Mouse (Mus musculus) small intestine, adult 2 months (tissue): ENCODE results near the gene Camta1. TPM values are rescaled to one million over a fixed set of nuclear protein-coding genes. Genes with fewer than 3 reads are reported as not detected.

Source experiments
- H3K27ac ChIP-seq: fragments of 200-500 bp; 2 replicates; pipeline ENCODE4 v1.5.1; 2012; ENCODE audit warnings: low read depth, low read length, control low read depth, inconsistent platforms; ENCODE audit not compliant: insufficient read depth
- H3K27me3 ChIP-seq: fragments of 200-500 bp; 2 replicates; pipeline ENCODE4 v1.6.1; 2012; ENCODE audit warnings: mild to moderate bottlenecking, moderate library complexity, low read length, inconsistent platforms; ENCODE audit not compliant: control insufficient read depth, insufficient read depth
- H3K36me3 ChIP-seq: fragments of 200-500 bp; 2 replicates; pipeline ENCODE4 v1.6.1; 2012; ENCODE audit warnings: mild to moderate bottlenecking, low read length, control low read depth, inconsistent platforms; ENCODE audit not compliant: control insufficient read depth, insufficient read depth
- H3K4me1 ChIP-seq: fragments of 200-500 bp; 2 replicates; pipeline ENCODE4 v1.6.1; 2012; ENCODE audit warnings: low read length, inconsistent platforms, mixed read lengths; ENCODE audit not compliant: control insufficient read depth, insufficient read depth, insufficient read length
- H3K4me3 ChIP-seq: fragments of 200-500 bp; 2 replicates; pipeline ENCODE4 v1.5.1; 2012; ENCODE audit warnings: low read depth, mild to moderate bottlenecking, control low read depth, inconsistent platforms, low read length, moderate library complexity
- CTCF ChIP-seq: fragments of 200-500 bp; IDR thresholded peaks from 2 replicates; pipeline ENCODE4 v1.5.1; 2012; ENCODE audit warnings: low read depth, mild to moderate bottlenecking, control low read depth, inconsistent platforms, low read length, moderate library complexity, mixed read lengths; ENCODE audit not compliant: insufficient replicate concordance, insufficient read length; ENCODE audit errors: extremely low read depth
- POLR2A ChIP-seq: fragments of 200-500 bp; IDR thresholded peaks from 2 replicates; pipeline ENCODE4 v1.6.1; 2012; ENCODE audit warnings: low read depth, mild to moderate bottlenecking, control low read depth, inconsistent platforms, low read length, moderate library complexity
- WGBS: fragments of 180-500 bp; shearing (Covaris S2); methylation state at CpG from one replicate; pipeline ENCODE4 v1.1.7; 2018; 5-methylcytosine and 5-hydroxymethylcytosine counted together
- polyA plus RNA-seq: library from polyadenylated mRNA; depleted of rRNA; stranded (reverse); fragments of >200 nt; gene quantifications from 2 replicates; pipeline ENCODE4 v1.2.3, GENCODE M21; 2012

Gene Camta1
- polyA plus RNA-seq, 1 experiment: 2.2 TPM

GRCm38 (mm10) chr4:150937293-150938062 lies 924.2 kb downstream of the Camta1 start:
- Histone ChIP-seq H3K27me3 (no peaks in the 10 kb centered on the region), H3K36me3 (no peaks in the 10 kb centered on the region), H3K4me1 (peaks cover 6% of the 10 kb centered on the region; the same call in 1 of the 2 replicates), H3K27ac (no peak overlapping the region), H3K4me3 (peak overlapping the region; percentile 12; the same call in 1 of the 2 replicates)
- 70% methylated on average over 16 of the region's 16 CpGs for WGBS
- TF ChIP-seq CTCF: no peak
- no peak for TF ChIP-seq POLR2A

- Histone ChIP-seq H3K27ac (no peak overlapping the region), H3K36me3 (no peaks in the 10 kb centered on the region), H3K4me1 (peaks cover 6% of the 10 kb centered on the region; the same call in 1 of the 2 replicates), H3K4me3 (no peak overlapping the region), H3K27me3 (no peaks in the 10 kb centered on the region)
- no peak for TF ChIP-seq POLR2A
- TF ChIP-seq CTCF: no peak
- 72% methylated on average over 1 of the region's 1 CpGs for WGBS
Measured at GRCm38 (mm10) chr4:150933503-150933902, 928.2 kb downstream of the Camta1 start.

- Histone ChIP-seq H3K4me1 (no peaks in the 10 kb centered on the region), H3K4me3 (no peak overlapping the region), H3K27me3 (no peaks in the 10 kb centered on the region), H3K36me3 (no peaks in the 10 kb centered on the region), H3K27ac (no peak overlapping the region)
- 44% methylated on average over 10 of the region's 10 CpGs for WGBS
- TF ChIP-seq CTCF: no peak
- no peak for TF ChIP-seq POLR2A
Measured at GRCm38 (mm10) chr4:150927789-150928188, 933.9 kb downstream of the Camta1 start.

GRCm38 (mm10) chr4:150926924-150927705 lies 934.6 kb downstream of the Camta1 start:
- 44% methylated on average over 13 of the region's 14 CpGs for WGBS
- no peak for TF ChIP-seq POLR2A
- TF ChIP-seq CTCF: no peak
- Histone ChIP-seq H3K36me3 (no peaks in the 10 kb centered on the region), H3K27ac (no peak overlapping the region), H3K27me3 (no peaks in the 10 kb centered on the region), H3K4me3 (no peak overlapping the region), H3K4me1 (no peaks in the 10 kb centered on the region)

- H3K36me3 ChIP-seq: no peaks in the 10 kb centered on the region
- WGBS: 60% methylated on average over 5 of the region's 5 CpGs
- no peak overlapping the region for H3K4me3 ChIP-seq
Measured at GRCm38 (mm10) chr4:150925923-150926322, 935.8 kb downstream of the Camta1 start.

GRCm38 (mm10) chr4:150924936-150925335 lies 936.7 kb downstream of the Camta1 start:
- WGBS: 61% methylated on average over 6 of the region's 6 CpGs
- Histone ChIP-seq H3K27ac (no peak overlapping the region), H3K27me3 (no peaks in the 10 kb centered on the region), H3K4me3 (no peak overlapping the region), H3K4me1 (peaks cover 3% of the 10 kb centered on the region; the same call in 1 of the 2 replicates), H3K36me3 (no peaks in the 10 kb centered on the region)
- TF ChIP-seq POLR2A: no peak

More at GRCm38 (mm10) chr4:150925923-150926322, 935.8 kb downstream of the Camta1 start:
- Histone ChIP-seq H3K4me1 (peaks cover 3% of the 10 kb centered on the region; the same call in 1 of the 2 replicates), H3K27me3 (no peaks in the 10 kb centered on the region), H3K27ac (no peak overlapping the region)
- no peak for TF ChIP-seq POLR2A
- peak; percentile 67; the same call in 1 of the 2 replicates for TF ChIP-seq CTCF

- Histone ChIP-seq H3K27me3 (no peaks in the 10 kb centered on the region), H3K27ac (no peak overlapping the region), H3K4me3 (no peak overlapping the region), H3K36me3 (no peaks in the 10 kb centered on the region), H3K4me1 (peaks cover 3% of the 10 kb centered on the region; the same call in 1 of the 2 replicates)
- TF ChIP-seq CTCF (no peak), POLR2A (no peak)
- WGBS: 69% methylated on average over 13 of the region's 13 CpGs
Measured at GRCm38 (mm10) chr4:150924308-150924707, 937.4 kb downstream of the Camta1 start.
